Mouse (Mus musculus): ENCODE measurements around the gene Cenpa. TPM values are rescaled to one million over a fixed set of nuclear protein-coding genes. Genes with fewer than 3 reads are reported as not detected.
A peak's percentile ranks its signal among the peaks of the same experiment; 100 is the strongest.

The Cenpa gene
- polyA plus RNA-seq, 1 experiment from 2014 or later = 33.0 TPM

- peaks cover 60% of the 10 kb centered on the region for H3K4me1 ChIP-seq
- H3K27ac ChIP-seq (replicated peaks) = peak overlapping the region; percentile 94
- H3K27me3 ChIP-seq (replicated peaks) = no peaks in the 10 kb centered on the region
- no peaks in the 10 kb centered on the region for H3K9me3 ChIP-seq (replicated peaks)
- no peak for ATAC-seq (ENCODE audit: low FRiP score)
- H3K4me2 ChIP-seq = peak overlapping the region; percentile 85
- peak overlapping the region; percentile 86 for H3K9ac ChIP-seq (replicated peaks)
- WGBS = 10% methylated on average over 11 of the region's 11 CpGs
- H3K36me3 ChIP-seq = peaks cover 3% of the 10 kb centered on the region; the same call in 1 of the 2 replicates
- H3K4me3 ChIP-seq (replicated peaks) = peak overlapping the region; percentile 75
Observed at GRCm38 (mm10) chr5:30713691-30714090, 47.1 kb downstream of the Cenpa start.

GRCm38 (mm10) chr5:30716311-30716710 is 49.7 kb downstream of the Cenpa start:
- H3K4me1 ChIP-seq = peaks cover 48% of the 10 kb centered on the region

GRCm38 (mm10) chr5:30717506-30717905 is 50.9 kb downstream of the Cenpa start:
- no peak for ATAC-seq (ENCODE audit: low FRiP score)
- H3K4me3 ChIP-seq (replicated peaks) = no peak overlapping the region
- H3K36me3 ChIP-seq = peaks cover 10% of the 10 kb centered on the region
- 0 out of 2 replicates have a peak overlapping the region, but pooled peaks have one; percentile 19 for H3K4me2 ChIP-seq
- 76% methylated on average over 4 of the region's 4 CpGs for WGBS
- peak overlapping the region; percentile 45; the same call in 1 of the 2 replicates for H3K27ac ChIP-seq (replicated peaks)
- peaks cover 46% of the 10 kb centered on the region for H3K4me1 ChIP-seq
- H3K9me3 ChIP-seq (replicated peaks) = no peaks in the 10 kb centered on the region
- H3K27me3 ChIP-seq (replicated peaks) = no peaks in the 10 kb centered on the region
- H3K9ac ChIP-seq (replicated peaks) = no peak overlapping the region

More at GRCm38 (mm10) chr5:30716311-30716710, 49.7 kb downstream of the Cenpa start:
- Histone ChIP-seq H3K9me3 (replicated peaks) (no peaks in the 10 kb centered on the region), H3K36me3 (peaks cover 5% of the 10 kb centered on the region), H3K4me2 (no peak overlapping the region), H3K9ac (replicated peaks) (no peak overlapping the region), H3K4me3 (replicated peaks) (no peak overlapping the region), H3K27me3 (replicated peaks) (no peaks in the 10 kb centered on the region), H3K27ac (replicated peaks) (no peak overlapping the region)
- WGBS = 92% methylated on average over 2 of the region's 2 CpGs
- ATAC-seq (ENCODE audit: low FRiP score) = no peak

GRCm38 (mm10) chr5:30717991-30718703 is 51.6 kb downstream of the Cenpa start:
- no peaks in the 10 kb centered on the region for H3K9me3 ChIP-seq (replicated peaks)
- peaks cover 47% of the 10 kb centered on the region for H3K4me1 ChIP-seq

GRCm38 (mm10) chr5:30721935-30722334 is 55.4 kb downstream of the Cenpa start:
- no peak overlapping the region for H3K4me3 ChIP-seq (replicated peaks)
- no peak overlapping the region for H3K9ac ChIP-seq (replicated peaks)
- no peaks in the 10 kb centered on the region for H3K27me3 ChIP-seq (replicated peaks)
- peaks cover 12% of the 10 kb centered on the region for H3K36me3 ChIP-seq
- H3K9me3 ChIP-seq (replicated peaks) = no peaks in the 10 kb centered on the region
- no peak overlapping the region for H3K27ac ChIP-seq (replicated peaks)
- H3K4me1 ChIP-seq = peaks cover 24% of the 10 kb centered on the region
- ATAC-seq (ENCODE audit: low FRiP score) = no peak
- 86% methylated on average over 8 of the region's 8 CpGs for WGBS
- H3K4me2 ChIP-seq = no peak overlapping the region

More at GRCm38 (mm10) chr5:30717991-30718703, 51.6 kb downstream of the Cenpa start:
- Histone ChIP-seq H3K9ac (replicated peaks) (no peak overlapping the region), H3K4me3 (replicated peaks) (no peak overlapping the region), H3K4me2 (peak overlapping the region; percentile 19; the same call in 1 of the 2 replicates), H3K27me3 (replicated peaks) (no peaks in the 10 kb centered on the region), H3K27ac (replicated peaks) (peak overlapping the region; percentile 45), H3K36me3 (peaks cover 10% of the 10 kb centered on the region)
- WGBS = 25% methylated on average over 10 of the region's 10 CpGs
- ATAC-seq (ENCODE audit: low FRiP score) = no peak

Small RNA genes within 50 kb of the gene (microRNA-seq; reads per million reads assigned to microRNA genes)
- gene Mir5625 = not detected

Other genes with a start within 250 kb of the Cenpa start
- gene Otof, start 204.8 kb upstream of the Cenpa start, polyA plus RNA-seq (2015; fragmentation: Nextera tagmentation; extraction: Ambion mirVana) = 7.2 and 7.8 TPM in 2 replicates
- 0.36 and 0.65 TPM in 2 replicates for gene 1700001C02Rik, start 200.7 kb upstream of the Cenpa start, polyA plus RNA-seq (2015; fragmentation: Nextera tagmentation; extraction: Ambion mirVana)
- gene Cib4, start 120.9 kb upstream of the Cenpa start, polyA plus RNA-seq (2015; fragmentation: Nextera tagmentation; extraction: Ambion mirVana) = not detected in 2 replicates
- 12.5 and 12.9 TPM in 2 replicates for gene Kcnk3, start 78.6 kb upstream of the Cenpa start, polyA plus RNA-seq (2015; fragmentation: Nextera tagmentation; extraction: Ambion mirVana)
- gene Slc35f6, start 18.8 kb upstream of the Cenpa start, polyA plus RNA-seq (2015; fragmentation: Nextera tagmentation; extraction: Ambion mirVana) = 31.2 and 32.8 TPM in 2 replicates
- gene Dpysl5, start 44.8 kb downstream of the Cenpa start, polyA plus RNA-seq (2015; fragmentation: Nextera tagmentation; extraction: Ambion mirVana) = 152 and 175 TPM in 2 replicates
- gene Mapre3, start 147.9 kb downstream of the Cenpa start, polyA plus RNA-seq (2015; fragmentation: Nextera tagmentation; extraction: Ambion mirVana) = 135 and 164 TPM in 2 replicates
- 69.9 and 71.2 TPM in 2 replicates for gene Tmem214, start 201.2 kb downstream of the Cenpa start, polyA plus RNA-seq (2015; fragmentation: Nextera tagmentation; extraction: Ambion mirVana)
- 18.9 and 21.1 TPM in 2 replicates for gene Agbl5, start 221.9 kb downstream of the Cenpa start, polyA plus RNA-seq (2015; fragmentation: Nextera tagmentation; extraction: Ambion mirVana)
- 244 and 282 TPM in 2 replicates for gene Ost4, start 241.0 kb downstream of the Cenpa start, polyA plus RNA-seq (2015; fragmentation: Nextera tagmentation; extraction: Ambion mirVana)
- gene Emilin1, start 246.6 kb downstream of the Cenpa start, polyA plus RNA-seq (2015; fragmentation: Nextera tagmentation; extraction: Ambion mirVana) = 24.5 and 52.1 TPM in 2 replicates

All from neural tube, embryonic 15.5 days (tissue).